Mouse (Mus musculus) E14TG2a.4 (cell line): Measurements from ENCODE around the gene Tarsl2.
A peak's percentile ranks its signal among the peaks of the same experiment; 100 is the strongest.

Source experiments
- H3K27me3 ChIP-seq: 2 replicates; pipeline ENCODE4 v1.6.1; 2014; ENCODE audit warnings: low read length, control low read depth; ENCODE audit not compliant: insufficient read depth
- H3K36me3 ChIP-seq: 2 replicates; pipeline ENCODE4 v1.6.1; 2014; ENCODE audit warnings: low read length, control low read depth; ENCODE audit not compliant: insufficient read depth
- H3K4me1 ChIP-seq: replicated peaks from 2 replicates; pipeline ENCODE4 v1.6.1; 2014; ENCODE audit warnings: low read depth, low read length, control low read depth
- H3K4me3 ChIP-seq: replicated peaks from 2 replicates; pipeline ENCODE4 v1.5.1; 2014; ENCODE audit warnings: mild to moderate bottlenecking, low read length
- H3K9me3 ChIP-seq: 2 replicates; pipeline ENCODE4 v1.6.1; 2014; ENCODE audit warnings: low read length, control low read depth
- CTCF ChIP-seq: conservative IDR thresholded peaks from 2 replicates; pipeline ENCODE4 v1.5.1; 2014; ENCODE audit warnings: low read length
- NANOG ChIP-seq: IDR thresholded peaks from 2 replicates; pipeline ENCODE4 v1.6.1; 2014; ENCODE audit warnings: borderline replicate concordance, low read length, mixed read lengths
- POU5F1 ChIP-seq: IDR thresholded peaks from 2 replicates; pipeline ENCODE4 v1.6.1; 2014; ENCODE audit warnings: low read length, borderline replicate concordance

The Tarsl2 gene

GRCm38 (mm10) chr7:65644643-65645351 is at the start of gene Tarsl2:
Gene Tarsl2, plus strand, starts transcription at chr7:65644898.
- peaks cover 15% of the 10 kb centered on the region for H3K27me3 ChIP-seq
- no peak for TF ChIP-seq CTCF
- no peak for TF ChIP-seq NANOG
- no peak for TF ChIP-seq POU5F1
- H3K4me3 ChIP-seq: peak within 1 kb of the TSS; percentile 87
- peaks cover 5% of the 10 kb centered on the region for H3K4me1 ChIP-seq
- H3K36me3 ChIP-seq: peaks cover 4% of the 10 kb centered on the region
- H3K9me3 ChIP-seq: peaks cover 29% of the 10 kb centered on the region

GRCm38 (mm10) chr7:65606124-65606523 is 38.6 kb upstream of the Tarsl2 start:
- no peaks in the 10 kb centered on the region for H3K4me1 ChIP-seq
- no peak for TF ChIP-seq NANOG
- TF ChIP-seq POU5F1: no peak
- TF ChIP-seq CTCF: no peak
- H3K9me3 ChIP-seq: no peaks in the 10 kb centered on the region
- H3K4me3 ChIP-seq: no peak overlapping the region
- H3K36me3 ChIP-seq: no peaks in the 10 kb centered on the region
- 0 out of 2 replicates have a peak, but pooled peaks cover 2% of the 10 kb centered on the region for H3K27me3 ChIP-seq

GRCm38 (mm10) chr7:65607003-65607402 is 37.7 kb upstream of the Tarsl2 start:
- H3K4me1 ChIP-seq: no peaks in the 10 kb centered on the region
- H3K36me3 ChIP-seq: no peaks in the 10 kb centered on the region
- TF ChIP-seq POU5F1: no peak
- TF ChIP-seq CTCF: no peak
- no peak for TF ChIP-seq NANOG
- 0 out of 2 replicates have a peak, but pooled peaks cover 2% of the 10 kb centered on the region for H3K27me3 ChIP-seq
- H3K4me3 ChIP-seq: no peak overlapping the region
- H3K9me3 ChIP-seq: no peaks in the 10 kb centered on the region

GRCm38 (mm10) chr7:65610171-65610570 is 34.5 kb upstream of the Tarsl2 start:
- TF ChIP-seq NANOG (no peak), CTCF (no peak), POU5F1 (no peak)
- Histone ChIP-seq H3K27me3 (0 out of 2 replicates have a peak, but pooled peaks cover 2% of the 10 kb centered on the region), H3K4me3 (no peak overlapping the region), H3K9me3 (no peaks in the 10 kb centered on the region), H3K36me3 (no peaks in the 10 kb centered on the region), H3K4me1 (no peaks in the 10 kb centered on the region)

- no peaks in the 10 kb centered on the region for H3K9me3 ChIP-seq
- no peaks in the 10 kb centered on the region for H3K36me3 ChIP-seq
- H3K27me3 ChIP-seq: 0 out of 2 replicates have a peak, but pooled peaks cover 2% of the 10 kb centered on the region
- no peak overlapping the region for H3K4me3 ChIP-seq
- no peaks in the 10 kb centered on the region for H3K4me1 ChIP-seq
- no peak for TF ChIP-seq NANOG
- TF ChIP-seq CTCF: no peak
- no peak for TF ChIP-seq POU5F1
Observed at GRCm38 (mm10) chr7:65610673-65611072, 34.0 kb upstream of the Tarsl2 start.

GRCm38 (mm10) chr7:65611298-65611697 is 33.4 kb upstream of the Tarsl2 start:
- Histone ChIP-seq H3K27me3 (0 out of 2 replicates have a peak, but pooled peaks cover 2% of the 10 kb centered on the region), H3K36me3 (no peaks in the 10 kb centered on the region), H3K4me1 (no peaks in the 10 kb centered on the region), H3K9me3 (no peaks in the 10 kb centered on the region), H3K4me3 (no peak overlapping the region)
- TF ChIP-seq CTCF (no peak), NANOG (no peak), POU5F1 (no peak)

GRCm38 (mm10) chr7:65613723-65614122 is 31.0 kb upstream of the Tarsl2 start:
- H3K36me3 ChIP-seq: no peaks in the 10 kb centered on the region
- no peaks in the 10 kb centered on the region for H3K4me1 ChIP-seq
- no peaks in the 10 kb centered on the region for H3K9me3 ChIP-seq
- TF ChIP-seq POU5F1: no peak
- no peak for TF ChIP-seq NANOG
- TF ChIP-seq CTCF: no peak
- H3K27me3 ChIP-seq: 0 out of 2 replicates have a peak, but pooled peaks cover 2% of the 10 kb centered on the region
- no peak overlapping the region for H3K4me3 ChIP-seq

GRCm38 (mm10) chr7:65618751-65619150 is 25.9 kb upstream of the Tarsl2 start:
- Histone ChIP-seq H3K4me3 (no peak overlapping the region), H3K9me3 (no peaks in the 10 kb centered on the region), H3K4me1 (no peaks in the 10 kb centered on the region), H3K36me3 (no peaks in the 10 kb centered on the region), H3K27me3 (no peaks in the 10 kb centered on the region)
- TF ChIP-seq CTCF: no peak
- TF ChIP-seq NANOG: no peak
- no peak for TF ChIP-seq POU5F1
